In the genomic region with DNA sequence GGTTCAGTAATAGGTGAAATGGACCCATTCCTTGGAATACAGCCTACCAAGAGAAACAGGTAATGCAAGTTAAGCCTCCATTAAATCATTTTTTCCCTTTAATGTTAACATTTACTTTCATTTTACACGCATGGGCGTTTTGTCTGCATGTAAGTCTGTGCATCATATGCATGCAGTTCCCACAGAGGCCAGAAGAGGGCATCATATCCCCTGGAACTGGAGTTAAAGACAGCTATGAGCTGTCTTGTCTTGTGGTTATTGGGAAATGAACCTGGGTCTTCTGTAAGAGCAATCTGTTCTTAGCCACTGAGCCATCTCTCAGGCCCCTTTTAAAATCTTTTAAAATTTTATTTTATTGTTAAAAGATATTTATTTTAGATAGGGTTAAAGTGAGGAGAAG, we compare ENCODE assay signal across 10 mouse cellular contexts. TPM values are rescaled to one million over a fixed set of nuclear protein-coding genes. Genes with fewer than 3 reads are reported as not detected.
DNase-seq lines count a peak whose midpoint lies in the region; ATAC-seq and TF ChIP-seq lines count a peak whose summit lies in the region.
"Had no signal": no experiment of that assay in that cellular context is flagged by ENCODE, and none has a peak within 500 bp of the region (broad histone marks: within the 10 kb centered on the region; RNA-seq: fewer than 3 reads in every experiment).

No protein-coding gene starts in this region.

- H3K4me3 ChIP-seq in hindbrain, postnatal 0 days (ENCODE audit: low read length) = no peak overlapping the region
- no peak overlapping the region for H3K4me3 ChIP-seq in hindbrain, embryonic 14.5 days (replicated peaks; ENCODE audit: low read length)
- no peak overlapping the region for H3K4me3 ChIP-seq in midbrain, embryonic 13.5 days (replicated peaks)
- H3K4me3 ChIP-seq: liver, embryonic 13.5 days; neural tube, embryonic 12.5 days had no signal

- ATAC-seq in hindbrain, postnatal 0 days = no peak
- ATAC-seq in hindbrain, embryonic 14.5 days (ENCODE audit: low FRiP score) = no peak
- ATAC-seq in midbrain, embryonic 13.5 days = no peak

- no peak overlapping the region for H3K27ac ChIP-seq in hindbrain, postnatal 0 days
- H3K27ac ChIP-seq in hindbrain, embryonic 14.5 days = no peak overlapping the region
- H3K27ac ChIP-seq in midbrain, embryonic 13.5 days = no peak overlapping the region
- H3K27ac ChIP-seq: liver, embryonic 13.5 days; neural tube, embryonic 12.5 days had no signal

- H3K9ac ChIP-seq in hindbrain, postnatal 0 days (replicated peaks; ENCODE audit: low read length) = no peak overlapping the region
- no peak overlapping the region for H3K9ac ChIP-seq in hindbrain, embryonic 14.5 days
- H3K9ac ChIP-seq in midbrain, embryonic 13.5 days (replicated peaks) = no peak overlapping the region
- H3K9ac ChIP-seq: liver, embryonic 13.5 days; neural tube, embryonic 12.5 days had no signal

- H3K4me2 ChIP-seq in hindbrain, postnatal 0 days (ENCODE audit: low read depth, low read length) = no peak overlapping the region
- H3K4me2 ChIP-seq in hindbrain, embryonic 14.5 days (replicated peaks) = no peak overlapping the region
- H3K4me2 ChIP-seq in midbrain, embryonic 13.5 days (replicated peaks) = no peak overlapping the region
- H3K4me2 ChIP-seq: liver, embryonic 13.5 days; neural tube, embryonic 12.5 days had no signal

- H3K9me3 ChIP-seq in hindbrain, postnatal 0 days (ENCODE audit: low read length) = no peaks in the 10 kb centered on the region
- no peaks in the 10 kb centered on the region for H3K9me3 ChIP-seq in hindbrain, embryonic 14.5 days (ENCODE audit: control insufficient read depth, low read length)
- no peaks in the 10 kb centered on the region for H3K9me3 ChIP-seq in midbrain, embryonic 13.5 days
- H3K9me3 ChIP-seq: liver, embryonic 13.5 days had no signal

- 0 out of 2 replicates have a peak, but pooled peaks cover 7% of the 10 kb centered on the region for H3K36me3 ChIP-seq in hindbrain, postnatal 0 days (ENCODE audit: insufficient read depth, low read length)
- H3K36me3 ChIP-seq in hindbrain, embryonic 14.5 days (replicated peaks; ENCODE audit: control insufficient read depth, insufficient read depth) = peaks cover 21% of the 10 kb centered on the region
- H3K36me3 ChIP-seq in midbrain, embryonic 13.5 days = peaks cover 34% of the 10 kb centered on the region

- WGBS in hindbrain, postnatal 0 days = 97% methylated on average over 2 of the region's 2 CpGs
- 96% methylated on average over 2 of the region's 2 CpGs for WGBS in hindbrain, embryonic 14.5 days
- WGBS in midbrain, embryonic 13.5 days = 97% methylated on average over 2 of the region's 2 CpGs

- no peaks in the 10 kb centered on the region for H3K27me3 ChIP-seq in hindbrain, postnatal 0 days (ENCODE audit: insufficient read depth, low read length)
- no peaks in the 10 kb centered on the region for H3K27me3 ChIP-seq in hindbrain, embryonic 14.5 days (ENCODE audit: control insufficient read depth, insufficient read depth, low read length)
- H3K27me3 ChIP-seq in midbrain, embryonic 13.5 days = no peaks in the 10 kb centered on the region
- H3K27me3 ChIP-seq: liver, embryonic 13.5 days; neural tube, embryonic 12.5 days had no signal

- peak; percentile 64 for TF ChIP-seq CTCF in hindbrain, postnatal 0 days (IDR thresholded peaks at IDR 0.05; ENCODE audit: low read depth)

- peak; percentile 15 for DNase-seq in hindbrain, postnatal 0 days (ENCODE audit: low spot score)
- no peak for DNase-seq in hindbrain, embryonic 14.5 days (ENCODE audit: low spot score)
- DNase-seq in spleen, postnatal 4 days (ENCODE audit: low spot score in 2 of 2) = peak; percentile 43 to 74
- DNase-seq in spleen, adult 12 weeks (ENCODE audit: low spot score) = no peak
- DNase-seq in T-cell, adult 2 months (ENCODE audit: low spot score) = peak; percentile 16
- DNase-seq in retina, postnatal 1 day = peak; percentile 20
- no peak for DNase-seq in cerebellum, postnatal 25 days
- DNase-seq: liver, embryonic 13.5 days had no signal

- H3K4me1 ChIP-seq in hindbrain, postnatal 0 days (ENCODE audit: insufficient read depth, low read length) = no peaks in the 10 kb centered on the region
- no peaks in the 10 kb centered on the region for H3K4me1 ChIP-seq in hindbrain, embryonic 14.5 days (replicated peaks; ENCODE audit: control insufficient read depth, insufficient read depth, low read length)
- no peaks in the 10 kb centered on the region for H3K4me1 ChIP-seq in midbrain, embryonic 13.5 days (replicated peaks)
- H3K4me1 ChIP-seq: neural tube, embryonic 12.5 days had no signal

RNA-seq across cellular contexts. Expression of a gene that starts 29.7 kb away (rescaled TPM):
- total RNA-seq in hindbrain, postnatal 0 days (2014; rRNA removed) = 9.2 and 11.9 TPM in 2 replicates
- polyA plus RNA-seq in hindbrain, postnatal 0 days (2015; fragmentation: Nextera tagmentation; extraction: Ambion mirVana) = 10.2 and 10.8 TPM in 2 replicates
- 13.4 and 13.7 TPM in 2 replicates for polyA plus RNA-seq in hindbrain, embryonic 14.5 days (2014; fragmentation: Nextera tagmentation; extraction: Ambion mirVana)
- 14.2 and 14.9 TPM in 2 replicates for polyA plus RNA-seq in midbrain, embryonic 13.5 days (2015; fragmentation: Nextera tagmentation; extraction: Ambion mirVana)

RNA-seq across cellular contexts. Expression of a gene that starts 50.0 kb away (rescaled TPM):
- total RNA-seq in hindbrain, postnatal 0 days (2014; rRNA removed) = 48.2 and 51.2 TPM in 2 replicates
- polyA plus RNA-seq in hindbrain, postnatal 0 days (2015; fragmentation: Nextera tagmentation; extraction: Ambion mirVana) = 23.3 and 25.1 TPM in 2 replicates
- 30.7 and 33.3 TPM in 2 replicates for polyA plus RNA-seq in hindbrain, embryonic 14.5 days (2014; fragmentation: Nextera tagmentation; extraction: Ambion mirVana)
- 24.0 and 26.6 TPM in 2 replicates for polyA plus RNA-seq in midbrain, embryonic 13.5 days (2015; fragmentation: Nextera tagmentation; extraction: Ambion mirVana)

Comparison
In these comparisons a context has a peak if more than half of its experiments do, and no peak if none do; other contexts are left out.
1. DNase-seq: peak in hindbrain, postnatal 0 days (single experiment), spleen, postnatal 4 days (2 of 2), T-cell, adult 2 months (single experiment) and retina, postnatal 1 day (single experiment); none in hindbrain, embryonic 14.5 days (single experiment), spleen, adult 12 weeks (single experiment) and cerebellum, postnatal 25 days (0 of 2).